Mouse (Mus musculus) retina, embryonic 14.5 days (tissue): Measurements from ENCODE around the gene Kdm1b.
A peak's percentile ranks its signal among the peaks of the same experiment; 100 is the strongest.

Experiments
- DNase-seq: peaks from one replicate; pipeline ENCODE4 v3.0.0-alpha.2; 2015; ENCODE audit warnings: low spot score

Gene Kdm1b

DNA sequence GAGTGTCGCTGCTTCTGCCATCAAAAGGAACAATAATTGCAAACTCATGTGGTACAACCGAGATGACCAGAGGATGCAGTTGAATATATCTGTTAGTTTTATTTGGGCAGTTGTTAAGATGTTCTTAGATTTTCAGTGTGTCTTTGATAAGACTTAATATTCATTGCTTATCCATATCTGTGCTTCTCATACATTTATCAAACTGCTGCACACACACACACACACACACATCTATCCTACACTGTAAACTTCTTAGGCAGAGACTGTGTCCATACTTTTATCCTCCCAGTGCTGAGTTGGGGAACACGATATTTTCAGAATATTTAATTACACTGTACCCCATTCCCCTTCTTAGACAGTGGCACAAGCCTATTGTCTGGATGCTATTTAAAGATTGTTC is 67.9 kb downstream of the Kdm1b start:
- DNase-seq, result no peak

DNA sequence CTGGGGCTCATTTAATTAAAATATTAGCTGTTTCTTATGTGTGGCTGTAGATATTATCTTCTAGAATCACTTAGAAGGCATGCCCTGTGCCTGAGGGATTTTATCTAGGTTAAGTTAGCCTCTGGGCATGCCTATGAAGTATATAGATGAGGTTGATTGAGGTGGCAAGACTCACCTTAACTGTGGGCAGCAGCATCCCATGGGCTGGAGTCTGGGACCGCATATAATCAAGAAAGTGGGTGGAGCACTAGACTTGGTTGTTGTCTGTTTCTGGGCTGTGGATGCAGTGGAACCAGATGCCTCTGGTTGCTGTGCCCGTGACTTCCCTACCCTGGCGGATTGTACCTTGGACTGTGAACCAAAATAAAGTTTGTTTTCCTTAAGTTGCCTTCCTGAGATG is 68.8 kb downstream of the Kdm1b start:
- no peak for DNase-seq

DNA sequence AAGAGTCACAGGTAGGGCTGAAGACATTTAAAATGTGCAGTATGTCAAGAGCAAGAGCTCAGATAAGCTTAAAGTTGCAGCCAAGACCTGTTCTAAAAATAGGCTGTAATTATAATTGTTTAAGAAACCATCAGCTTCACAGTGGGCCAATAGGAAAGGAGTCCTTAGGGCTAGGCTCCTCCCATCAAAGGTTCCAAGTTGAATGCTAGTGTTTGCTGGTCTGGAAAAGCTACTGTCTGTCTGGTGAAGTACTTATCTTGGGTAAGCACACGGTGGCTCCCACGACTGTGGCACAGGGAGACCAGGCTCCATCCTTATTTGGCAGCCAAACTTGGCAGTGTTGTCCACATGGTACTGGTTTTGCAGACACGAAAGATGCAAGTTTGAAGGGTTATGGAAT is 69.6 kb downstream of the Kdm1b start:
- DNase-seq, result no peak

GRCm38 (mm10) chr13:47116000-47116399 is 72.7 kb downstream of the Kdm1b start:
- DNase-seq, result no peak

GRCm38 (mm10) chr13:47121333-47121889 is 78.1 kb downstream of the Kdm1b start:
- no peak for DNase-seq

DNA sequence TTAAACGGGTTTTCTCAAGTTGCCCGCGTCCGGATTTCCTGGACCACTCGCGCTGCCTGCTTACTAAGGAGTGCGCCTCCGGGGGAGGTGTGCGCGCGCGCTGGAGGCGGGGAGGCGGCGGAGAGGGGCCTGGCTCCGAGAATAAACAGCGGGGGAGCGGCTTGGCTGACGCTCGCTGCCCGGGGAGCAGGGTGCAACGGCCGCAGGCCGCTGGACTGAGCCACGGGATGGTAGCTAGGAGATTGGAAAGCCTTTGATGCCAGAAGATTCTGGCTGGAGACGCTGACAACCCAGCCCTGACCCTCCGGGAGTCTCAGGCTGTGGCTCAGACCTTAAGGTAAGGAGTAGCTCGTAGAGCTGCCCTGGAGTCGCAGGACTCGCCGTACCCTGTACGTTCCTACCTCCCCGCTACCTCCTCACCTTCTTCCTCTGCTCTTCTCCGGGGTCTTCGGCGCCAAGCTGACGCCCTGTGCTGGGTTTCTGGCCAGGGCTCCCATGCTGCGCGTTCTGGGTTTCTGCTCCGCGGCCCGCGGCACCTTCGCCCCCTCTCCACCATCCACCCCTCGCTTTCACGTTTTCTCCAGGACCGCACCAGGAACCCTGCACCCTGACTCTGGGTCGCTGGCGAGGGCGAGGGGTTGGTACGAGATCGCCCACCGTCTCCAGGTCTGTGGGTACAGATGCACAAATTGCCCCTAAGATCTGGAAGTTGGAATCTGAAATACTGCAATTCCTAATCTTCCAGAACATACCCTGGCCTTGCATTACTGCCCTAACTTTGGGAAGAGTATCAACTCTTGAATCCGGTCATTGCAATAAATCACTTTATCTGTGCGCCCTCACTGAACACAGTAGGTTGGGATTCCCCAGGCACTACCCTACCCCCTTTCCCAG is 79.5 kb downstream of the Kdm1b start, which contains the start of gene Rnf144b:
Rnf144b (plus strand) TSS at position 120 of the 894 bp plus-strand sequence.
- peak; percentile 63 for DNase-seq

- DNase-seq, result peak; percentile 39
These were observed 81.2 kb downstream of the Kdm1b start for GRCm38 (mm10) chr13:47124449-47124848.

GRCm38 (mm10) chr13:47124986-47125385 is 81.7 kb downstream of the Kdm1b start:
- DNase-seq, result no peak

GRCm38 (mm10) chr13:47125595-47125994 is 82.3 kb downstream of the Kdm1b start:
- DNase-seq, result no peak

GRCm38 (mm10) chr13:47129090-47129489 is 85.8 kb downstream of the Kdm1b start:
- no peak for DNase-seq

DNA sequence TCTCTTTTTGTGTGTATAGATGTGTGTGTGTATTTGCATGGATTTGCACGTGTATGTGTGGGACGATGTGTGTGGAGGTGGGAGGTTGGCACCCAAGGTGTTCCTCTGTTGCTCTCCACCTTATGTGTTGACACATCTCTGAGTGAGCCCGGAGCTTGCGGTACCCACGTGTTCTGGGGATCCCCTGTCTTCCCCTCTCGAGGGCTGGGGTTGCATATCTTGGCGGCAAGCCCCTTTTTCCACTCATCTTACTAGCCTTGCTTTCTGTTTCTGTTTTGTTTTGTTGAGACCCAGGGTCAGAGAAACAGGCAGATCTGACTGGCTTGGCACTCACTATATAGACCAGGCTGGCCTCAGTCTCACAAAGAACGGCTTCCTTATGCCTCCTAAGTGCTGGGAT is 89.8 kb downstream of the Kdm1b start:
- no peak for DNase-seq

DNA sequence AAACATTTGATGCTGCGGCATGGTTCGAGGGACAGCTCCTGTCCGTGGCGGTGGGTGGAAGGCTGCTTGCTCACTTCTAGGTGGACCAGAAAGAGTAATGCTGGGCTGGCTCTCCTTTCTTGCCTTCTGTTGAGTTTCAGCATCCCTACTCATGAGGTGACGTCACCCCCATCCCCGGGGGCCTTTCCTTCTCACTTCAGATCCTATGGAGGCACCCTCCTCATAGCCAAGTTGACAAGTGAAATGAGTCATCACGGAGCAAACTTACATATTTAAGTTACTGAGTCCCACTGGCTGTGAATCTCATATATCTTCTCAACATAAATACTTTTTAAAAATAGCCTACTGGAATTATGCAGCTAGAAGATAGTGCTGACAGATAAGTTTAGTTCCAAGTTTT is 91.5 kb downstream of the Kdm1b start:
- no peak for DNase-seq
